Mouse (Mus musculus) heart, embryonic 13.5 days (tissue): ENCODE data around the gene March1. TPM values are rescaled to one million over a fixed set of nuclear protein-coding genes. Genes with fewer than 3 reads are reported as not detected.

Source experiments
- ATAC-seq: fragments of 200-750 bp; cut with Nextera tagmentation; 2 replicates; pipeline ENCODE4 v1.8.0; 2017; ENCODE audit warnings: moderate TSS enrichment; ENCODE audit not compliant: insufficient number of reproducible peaks, low FRiP score, low TSS enrichment; ENCODE audit errors: extremely low read depth
- H3K27ac ChIP-seq: fragments of 300-500 bp; sonication (generic); replicated peaks from 2 replicates; pipeline ENCODE4 v1.5.1; 2015; ENCODE audit warnings: moderate library complexity, mild to moderate bottlenecking, inconsistent platforms
- H3K27me3 ChIP-seq: fragments of 300-500 bp; sonication (generic); replicated peaks from 2 replicates; pipeline ENCODE4 v1.6.1; 2015; ENCODE audit warnings: mild to moderate bottlenecking, inconsistent platforms
- H3K36me3 ChIP-seq: fragments of 300-500 bp; sonication (generic); 2 replicates; pipeline ENCODE4 v1.6.1; 2015; ENCODE audit warnings: mild to moderate bottlenecking, inconsistent platforms
- H3K4me1 ChIP-seq: fragments of 300-500 bp; sonication (generic); 2 replicates; pipeline ENCODE4 v1.6.1; 2015; ENCODE audit warnings: inconsistent platforms
- H3K4me2 ChIP-seq: fragments of 300-500 bp; sonication (generic); 2 replicates; pipeline ENCODE4 v1.6.1; 2015; ENCODE audit warnings: inconsistent platforms, mild to moderate bottlenecking, moderate library complexity
- H3K4me3 ChIP-seq: fragments of 300-500 bp; sonication (generic); 2 replicates; pipeline ENCODE4 v1.5.1; 2015; ENCODE audit warnings: moderate library complexity, mild to moderate bottlenecking, inconsistent platforms
- H3K9ac ChIP-seq: fragments of 300-500 bp; sonication (generic); 2 replicates; pipeline ENCODE4 v1.6.1; 2015; ENCODE audit warnings: inconsistent platforms, mild to moderate bottlenecking, moderate library complexity
- H3K9me3 ChIP-seq: fragments of 300-500 bp; sonication (generic); 2 replicates; pipeline ENCODE4 v1.6.1; 2016; ENCODE audit warnings: inconsistent platforms
- WGBS: fragments of 180-500 bp; shearing (Covaris S2); methylation state at CpG from one replicate; pipeline ENCODE4 v1.1.7; 2015; ENCODE audit warnings: mixed read lengths; 5-methylcytosine and 5-hydroxymethylcytosine counted together
- polyA plus RNA-seq: library from polyadenylated mRNA; unstranded; fragments of >200 nt; fragmentation: Nextera tagmentation; extraction: Ambion mirVana; gene quantifications from 2 replicates; pipeline ENCODE4 v1.2.1, GENCODE M21; 2015

March1 gene
- polyA plus RNA-seq, 1 experiment from 2014 or later: 0.60 TPM

DNA sequence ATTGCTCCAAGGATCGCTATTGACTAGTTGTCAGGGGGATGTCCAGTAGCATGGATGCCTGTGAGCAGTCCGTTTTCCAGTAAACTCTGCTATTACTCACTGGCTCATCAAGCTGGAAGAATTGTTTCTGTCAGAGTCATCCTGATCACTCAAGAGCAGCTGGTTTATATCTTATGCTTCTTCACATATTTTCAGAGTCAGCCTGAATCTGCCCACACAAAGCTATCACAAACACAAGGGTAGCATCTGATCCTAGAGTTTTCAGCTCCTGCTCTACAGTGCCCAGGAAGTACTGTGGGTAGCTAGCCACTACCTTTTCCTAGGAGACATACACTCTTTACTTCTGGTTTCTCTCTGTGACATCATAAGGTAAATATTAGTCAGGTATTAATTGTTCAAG, 405.1 kb downstream of the March1 start:
- Histone ChIP-seq H3K4me3 (no peak overlapping the region), H3K9ac (no peak overlapping the region), H3K27ac (no peak overlapping the region), H3K4me2 (no peak overlapping the region), H3K4me1 (peaks cover under 1% of the 10 kb centered on the region), H3K27me3 (no peaks in the 10 kb centered on the region), H3K9me3 (no peaks in the 10 kb centered on the region), H3K36me3 (no peaks in the 10 kb centered on the region)
- WGBS: 67% methylated on average over 2 of the region's 2 CpGs
- ATAC-seq: no peak

DNA sequence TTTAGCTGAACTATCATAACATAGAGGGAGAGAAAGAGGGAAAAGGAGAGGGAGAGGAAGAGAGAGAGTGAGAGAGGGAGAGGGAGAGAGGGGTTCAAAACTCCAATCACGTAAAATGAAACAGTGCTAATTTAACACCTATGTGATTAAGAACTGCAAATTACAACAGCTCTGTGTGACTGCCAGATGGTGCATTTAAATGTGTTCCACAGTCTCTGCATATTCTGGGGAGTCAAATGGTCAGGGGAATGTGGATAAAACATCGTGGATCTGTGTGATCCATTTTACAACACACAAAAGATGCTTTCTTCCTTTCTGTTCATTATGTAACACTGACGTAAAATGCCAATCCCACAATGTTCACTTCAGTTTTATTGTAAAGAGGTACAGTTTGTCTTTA, 416.0 kb downstream of the March1 start:
- no peak for ATAC-seq
- no peak overlapping the region for H3K4me3 ChIP-seq
- H3K27me3 ChIP-seq: no peaks in the 10 kb centered on the region
- no peaks in the 10 kb centered on the region for H3K9me3 ChIP-seq
- H3K9ac ChIP-seq: no peak overlapping the region
- 71% methylated on average over 3 of the region's 3 CpGs for WGBS
- no peaks in the 10 kb centered on the region for H3K36me3 ChIP-seq
- H3K27ac ChIP-seq: no peak overlapping the region
- no peaks in the 10 kb centered on the region for H3K4me1 ChIP-seq
- no peak overlapping the region for H3K4me2 ChIP-seq

- no peak for ATAC-seq
- WGBS: 74% methylated on average over 3 of the region's 3 CpGs
These were observed 416.7 kb downstream of the March1 start for GRCm38 (mm10) chr8:66034429-66034828.

GRCm38 (mm10) chr8:66094152-66094551, 476.5 kb downstream of the March1 start:
- no peak overlapping the region for H3K9ac ChIP-seq
- no peak for ATAC-seq
- H3K36me3 ChIP-seq: no peaks in the 10 kb centered on the region
- WGBS: 73% methylated on average over 3 of the region's 3 CpGs
- no peak overlapping the region for H3K4me3 ChIP-seq
- H3K9me3 ChIP-seq: no peaks in the 10 kb centered on the region
- no peaks in the 10 kb centered on the region for H3K27me3 ChIP-seq
- no peak overlapping the region for H3K4me2 ChIP-seq
- H3K27ac ChIP-seq: no peak overlapping the region
- peaks cover 5% of the 10 kb centered on the region; the same call in 1 of the 2 replicates for H3K4me1 ChIP-seq

More at GRCm38 (mm10) chr8:66034429-66034828, 416.7 kb downstream of the March1 start:
- Histone ChIP-seq H3K27ac (no peak overlapping the region), H3K4me1 (no peaks in the 10 kb centered on the region), H3K9ac (no peak overlapping the region), H3K4me2 (no peak overlapping the region), H3K9me3 (no peaks in the 10 kb centered on the region), H3K27me3 (no peaks in the 10 kb centered on the region), H3K4me3 (no peak overlapping the region), H3K36me3 (no peaks in the 10 kb centered on the region)

DNA sequence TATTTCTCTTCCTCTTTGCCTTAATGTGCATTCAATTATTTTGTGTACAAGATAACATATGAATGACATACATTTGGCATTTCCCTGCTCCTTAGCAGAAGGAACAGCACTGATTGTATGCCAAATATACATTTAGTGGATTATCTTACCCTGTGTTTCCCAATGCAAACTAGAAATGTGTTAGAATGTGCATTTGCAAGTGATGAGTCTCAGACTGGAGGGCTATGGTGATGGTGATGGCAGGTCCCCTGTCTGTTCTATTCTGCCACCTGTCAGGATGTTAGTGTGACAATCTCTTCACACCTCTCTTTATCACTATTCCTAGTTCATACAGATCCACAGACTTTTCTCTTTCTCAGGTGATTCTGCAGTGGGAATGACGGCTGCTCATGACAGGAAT, 480.4 kb downstream of the March1 start:
- Histone ChIP-seq H3K4me3 (no peak overlapping the region), H3K36me3 (no peaks in the 10 kb centered on the region), H3K9ac (no peak overlapping the region), H3K27me3 (no peaks in the 10 kb centered on the region), H3K9me3 (no peaks in the 10 kb centered on the region), H3K27ac (no peak overlapping the region), H3K4me2 (no peak overlapping the region), H3K4me1 (no peaks in the 10 kb centered on the region)
- 22% methylated on average over 1 of the region's 1 CpGs for WGBS
- ATAC-seq: no peak

GRCm38 (mm10) chr8:66119294-66119693, 501.6 kb downstream of the March1 start:
- H3K36me3 ChIP-seq: no peaks in the 10 kb centered on the region
- H3K9me3 ChIP-seq: no peaks in the 10 kb centered on the region
- H3K4me1 ChIP-seq: no peaks in the 10 kb centered on the region
- H3K27ac ChIP-seq: no peak overlapping the region
- no peak overlapping the region for H3K4me3 ChIP-seq
- H3K27me3 ChIP-seq: no peaks in the 10 kb centered on the region
- no peak for ATAC-seq
- H3K9ac ChIP-seq: no peak overlapping the region
- WGBS: 78% methylated on average over 2 of the region's 2 CpGs
- H3K4me2 ChIP-seq: no peak overlapping the region

GRCm38 (mm10) chr8:66159648-66160047, 541.9 kb downstream of the March1 start:
- WGBS: 94% methylated on average over 1 of the region's 1 CpGs
- Histone ChIP-seq H3K4me1 (no peaks in the 10 kb centered on the region), H3K4me3 (no peak overlapping the region), H3K27ac (no peak overlapping the region), H3K9ac (no peak overlapping the region), H3K36me3 (no peaks in the 10 kb centered on the region), H3K27me3 (no peaks in the 10 kb centered on the region), H3K4me2 (no peak overlapping the region), H3K9me3 (no peaks in the 10 kb centered on the region)
- no peak for ATAC-seq

DNA sequence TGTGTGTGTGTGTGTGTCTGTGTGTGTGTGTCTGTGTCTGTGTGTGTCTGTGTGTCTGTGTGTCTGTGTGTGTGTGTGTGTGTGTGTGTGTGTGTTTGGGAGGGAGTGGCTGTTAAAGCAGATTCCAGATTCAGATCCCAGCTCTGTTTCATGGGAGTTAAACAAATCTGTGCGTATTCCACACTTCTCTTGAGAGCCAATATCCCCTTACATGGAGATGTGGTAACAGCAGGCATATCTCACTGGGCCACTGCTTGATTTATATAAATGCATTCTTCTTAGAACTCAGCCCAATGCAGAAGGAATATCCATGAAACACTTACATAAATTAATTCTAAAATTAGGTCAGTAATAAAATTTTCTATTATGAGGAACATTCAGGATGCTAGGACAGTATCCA, 549.1 kb downstream of the March1 start:
- H3K4me2 ChIP-seq: no peak overlapping the region
- WGBS: 74% methylated on average over 1 of the region's 1 CpGs
- no peak for ATAC-seq

DNA sequence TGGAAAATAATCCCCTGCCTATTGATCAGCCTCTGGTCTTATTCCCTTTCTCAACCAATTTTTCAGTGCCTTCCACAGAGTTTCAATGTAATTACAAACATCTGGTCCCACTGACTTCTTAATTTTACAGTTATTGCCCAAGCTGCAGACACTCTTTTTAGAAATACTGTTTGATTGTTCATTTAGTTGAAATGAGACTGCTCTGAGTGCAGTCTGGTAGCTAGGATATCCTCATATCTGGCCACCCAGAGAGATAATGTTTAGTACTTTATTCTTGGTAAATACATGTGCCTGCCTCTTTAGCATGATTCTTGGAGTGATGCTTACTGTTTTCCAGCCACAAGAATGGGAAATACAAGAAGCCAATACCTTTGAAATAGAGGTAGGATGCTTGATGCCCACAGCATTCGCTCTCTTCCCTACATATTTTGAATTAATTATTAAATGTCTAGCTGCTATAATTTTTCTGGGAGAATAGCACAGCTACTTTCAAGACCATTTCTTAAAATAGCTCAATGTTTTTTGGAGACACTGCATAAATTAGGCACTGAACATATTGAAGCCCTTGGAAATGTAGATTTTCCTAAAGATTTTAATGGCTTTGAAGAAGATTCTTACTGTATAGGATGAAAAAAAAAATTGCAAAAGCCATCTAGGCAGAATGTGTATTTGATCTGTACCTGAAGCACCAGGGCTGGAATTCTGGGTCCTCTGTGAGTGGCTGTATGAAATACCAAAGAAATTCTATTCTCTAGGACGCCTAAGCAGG, 549.9 kb downstream of the March1 start:
- Histone ChIP-seq H3K9me3 (no peaks in the 10 kb centered on the region), H3K4me2 (no peak overlapping the region), H3K27ac (no peak overlapping the region)

More for the DNA sequence above, 549.1 kb downstream of the March1 start:
- no peaks in the 10 kb centered on the region for H3K27me3 ChIP-seq
- no peak overlapping the region for H3K9ac ChIP-seq
- H3K36me3 ChIP-seq: no peaks in the 10 kb centered on the region
- no peaks in the 10 kb centered on the region for H3K4me1 ChIP-seq
- no peak overlapping the region for H3K4me3 ChIP-seq
- H3K27ac ChIP-seq: no peak overlapping the region
- no peaks in the 10 kb centered on the region for H3K9me3 ChIP-seq

DNA sequence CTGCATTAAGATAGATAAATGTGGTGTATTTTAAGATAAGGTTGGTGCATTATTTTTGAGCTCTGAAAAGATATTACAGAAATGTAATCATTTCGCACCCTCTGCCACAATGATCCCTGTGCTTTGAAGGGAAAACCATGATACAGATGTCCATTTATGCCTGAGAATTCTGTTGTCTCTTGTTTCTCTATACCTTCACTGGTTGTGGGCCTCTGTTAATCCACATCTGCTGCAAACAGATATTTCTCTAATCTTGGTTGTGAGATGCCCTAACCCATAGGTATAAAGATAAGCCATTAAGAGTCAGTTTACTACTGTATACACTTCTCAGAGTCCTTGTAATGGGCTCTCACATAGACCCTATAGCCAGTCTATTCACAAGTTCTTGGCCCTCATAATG, 561.6 kb downstream of the March1 start:
- Histone ChIP-seq H3K4me2 (no peak overlapping the region), H3K27me3 (no peaks in the 10 kb centered on the region; the same call in 1 of the 2 replicates), H3K4me3 (no peak overlapping the region), H3K36me3 (no peaks in the 10 kb centered on the region), H3K27ac (no peak overlapping the region), H3K4me1 (peaks cover 3% of the 10 kb centered on the region; the same call in 1 of the 2 replicates), H3K9ac (no peak overlapping the region), H3K9me3 (no peaks in the 10 kb centered on the region)
- no peak for ATAC-seq
- 79% methylated on average over 1 of the region's 1 CpGs for WGBS

More for the DNA sequence above, 549.9 kb downstream of the March1 start:
- H3K36me3 ChIP-seq: no peaks in the 10 kb centered on the region
- no peak for ATAC-seq
- WGBS: 79% methylated on average over 2 of the region's 2 CpGs
- no peaks in the 10 kb centered on the region for H3K4me1 ChIP-seq
- no peak overlapping the region for H3K9ac ChIP-seq
- H3K27me3 ChIP-seq: no peaks in the 10 kb centered on the region
- no peak overlapping the region for H3K4me3 ChIP-seq

DNA sequence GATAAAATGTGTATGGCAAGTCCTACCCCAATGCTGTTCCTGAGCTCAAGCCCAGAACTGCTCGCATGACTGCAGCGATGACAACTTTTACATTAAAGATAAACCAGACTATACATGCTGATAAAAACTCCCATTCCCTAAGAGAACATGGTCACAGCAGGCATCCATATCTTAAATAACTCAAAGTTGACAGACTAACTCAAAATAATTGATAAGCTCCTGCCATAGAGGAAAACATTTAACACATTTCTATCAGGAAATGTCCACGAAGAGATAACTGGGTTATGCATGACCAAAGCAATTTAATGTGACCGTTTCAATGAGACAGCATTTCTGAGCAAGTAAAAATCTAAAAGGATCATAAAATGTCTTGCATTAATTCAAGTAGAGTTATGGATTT, 563.6 kb downstream of the March1 start:
- Histone ChIP-seq H3K9me3 (no peaks in the 10 kb centered on the region), H3K4me3 (no peak overlapping the region), H3K9ac (no peak overlapping the region), H3K4me1 (peaks cover 3% of the 10 kb centered on the region; the same call in 1 of the 2 replicates), H3K36me3 (no peaks in the 10 kb centered on the region), H3K4me2 (no peak overlapping the region), H3K27ac (no peak overlapping the region), H3K27me3 (no peaks in the 10 kb centered on the region; the same call in 1 of the 2 replicates)
- no peak for ATAC-seq
- WGBS: 41% methylated on average over 4 of the region's 4 CpGs

DNA sequence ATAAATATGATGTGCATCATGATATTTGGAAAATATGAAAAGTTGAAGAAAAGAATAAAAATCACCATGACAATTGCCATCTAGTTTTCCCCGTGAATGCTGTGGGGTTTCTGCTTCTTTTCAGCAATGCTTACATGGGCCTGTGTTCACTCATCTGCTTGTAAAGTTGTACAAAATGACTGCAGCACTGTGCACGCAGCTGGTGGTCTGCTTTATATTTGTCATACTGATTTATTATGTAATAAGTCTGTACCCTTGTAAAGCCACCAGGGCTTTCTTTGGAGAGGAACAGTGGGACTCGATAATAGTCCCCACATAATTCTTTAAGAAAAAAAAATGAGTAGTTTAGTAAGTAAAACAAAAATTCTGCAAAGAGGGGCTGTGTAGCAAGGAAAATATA, 564.6 kb downstream of the March1 start:
- no peaks in the 10 kb centered on the region for H3K36me3 ChIP-seq
- H3K9ac ChIP-seq: no peak overlapping the region
- H3K4me3 ChIP-seq: no peak overlapping the region
- H3K4me2 ChIP-seq: no peak overlapping the region
- WGBS: 49% methylated on average over 3 of the region's 3 CpGs
- H3K27me3 ChIP-seq: no peaks in the 10 kb centered on the region; the same call in 1 of the 2 replicates
- H3K4me1 ChIP-seq: peaks cover 3% of the 10 kb centered on the region; the same call in 1 of the 2 replicates
- H3K9me3 ChIP-seq: no peaks in the 10 kb centered on the region
- no peak for ATAC-seq
- H3K27ac ChIP-seq: no peak overlapping the region
